Mouse (Mus musculus): ENCODE data around the gene Olfr1052. TPM values are rescaled to one million over a fixed set of nuclear protein-coding genes. Genes with fewer than 3 reads are reported as not detected.

Olfr1052 gene
- not detected in 2 replicates for polyA plus RNA-seq (2015; fragmentation: Nextera tagmentation; extraction: Ambion mirVana)

DNA sequence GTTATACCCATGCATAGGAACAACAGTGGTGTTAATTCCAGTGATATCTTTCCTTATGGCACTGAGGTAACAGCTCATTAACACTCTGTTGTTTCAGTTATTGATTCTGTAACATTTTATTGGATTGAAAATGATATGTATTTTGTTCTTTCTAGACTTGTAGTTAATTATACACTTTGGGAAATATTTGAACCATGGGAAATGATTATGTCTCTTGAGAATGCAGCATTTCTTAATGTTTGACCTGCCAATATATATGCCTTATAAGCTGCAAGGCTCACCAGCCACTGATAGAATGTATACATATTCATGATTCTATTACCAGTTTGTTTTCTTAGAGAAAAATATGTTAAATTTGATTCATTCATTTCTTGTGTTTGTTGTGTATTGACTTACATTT is at the start of gene Olfr1052:
Gene Olfr1052, plus strand, starts transcription at position 301 of the 400 bp plus-strand sequence.

DNA sequence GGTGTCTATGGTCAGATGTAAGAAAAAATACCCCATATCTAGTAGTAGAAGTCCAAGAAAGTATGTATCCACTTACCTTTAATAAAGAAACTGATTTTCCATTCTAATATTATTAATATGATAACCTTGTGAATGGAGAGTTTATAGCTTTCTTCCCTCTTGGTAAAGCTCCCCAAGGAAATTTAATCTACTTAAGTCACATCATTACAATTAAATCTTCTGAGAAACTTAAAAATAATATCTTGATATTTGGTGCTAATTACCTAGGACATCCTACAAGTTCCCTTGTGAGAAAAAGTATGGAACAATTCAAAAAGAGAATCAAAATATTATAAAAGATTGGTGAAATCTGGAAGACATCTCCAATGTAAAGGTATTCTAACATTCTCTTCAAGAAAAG is 34.0 kb upstream of the Olfr1052 start, which contains the start of gene Olfr1049:
Gene Olfr1049, minus strand, starts transcription at position 101 of the 400 bp plus-strand sequence.

DNA sequence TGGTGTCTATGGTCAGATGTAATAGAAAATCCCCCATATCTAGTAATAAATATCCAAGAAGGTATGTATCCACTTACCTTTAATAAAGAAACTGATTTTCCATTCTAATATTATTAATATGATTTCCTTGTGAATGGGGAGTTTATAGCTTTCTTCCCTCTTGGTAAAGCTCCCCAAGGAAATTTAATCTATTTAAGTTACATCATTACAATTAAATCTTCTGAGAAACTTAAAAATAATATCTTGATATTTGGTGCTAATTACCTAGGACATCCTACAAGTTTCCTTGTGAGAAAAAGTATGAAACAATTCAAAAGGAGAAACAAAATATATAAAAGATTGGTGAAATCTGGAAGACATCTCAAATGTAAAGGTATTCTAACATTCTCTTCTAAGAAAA is 13.3 kb upstream of the Olfr1052 start, which contains the start of gene Olfr1051:
Gene Olfr1051, minus strand, starts transcription at position 101 of the 400 bp plus-strand sequence.

DNA sequence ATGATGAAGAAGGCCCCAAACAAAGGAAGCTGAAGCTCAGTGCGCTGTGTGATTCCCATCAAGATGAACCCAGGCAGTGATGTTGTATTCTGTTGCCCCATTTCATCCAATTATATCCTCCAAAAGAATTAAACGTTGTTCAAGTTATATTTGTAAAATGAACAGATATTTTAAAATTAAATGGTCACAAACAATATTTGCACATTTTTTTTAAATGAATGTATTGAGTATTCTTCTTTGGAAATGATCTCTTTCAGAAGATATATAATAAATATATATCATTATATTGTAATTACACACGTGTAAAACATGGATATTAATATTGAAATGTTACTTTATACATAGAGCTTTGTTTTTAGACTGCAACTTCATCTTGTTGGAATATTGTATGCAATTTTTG is 22.9 kb downstream of the Olfr1052 start, which contains the start of gene Olfr1053:
Gene Olfr1053, minus strand, starts transcription at position 101 of the 400 bp plus-strand sequence.

DNA sequence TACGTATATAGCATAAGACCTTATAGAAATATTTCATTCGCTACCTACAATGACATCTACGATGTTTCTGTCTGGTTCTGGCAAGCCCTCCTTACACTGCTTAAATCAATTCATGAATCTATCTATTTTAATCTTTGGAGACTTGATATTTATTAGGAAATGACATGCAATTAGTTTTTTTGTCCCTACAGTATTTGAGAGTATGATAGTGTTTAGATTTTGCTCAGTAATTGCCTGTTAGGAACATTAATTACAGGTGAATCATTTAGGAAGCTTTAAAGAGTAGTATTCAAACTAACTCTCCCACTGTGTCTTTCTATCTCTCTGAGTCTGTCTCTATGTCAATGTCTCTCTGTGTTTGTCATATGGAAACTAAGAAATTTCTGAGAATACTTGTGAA is 43.1 kb downstream of the Olfr1052 start, which contains the start of gene Olfr1054:
Gene Olfr1054, minus strand, starts transcription at position 101 of the 400 bp plus-strand sequence.

Other genes with a start within 250 kb of the Olfr1052 start
- gene Olfr1034, start 246.6 kb upstream of the Olfr1052 start, polyA plus RNA-seq (2015; fragmentation: Nextera tagmentation; extraction: Ambion mirVana), result not detected in 2 replicates
- gene Olfr1036, start 218.5 kb upstream of the Olfr1052 start, polyA plus RNA-seq (2015; fragmentation: Nextera tagmentation; extraction: Ambion mirVana), result not detected in 2 replicates
- not detected in 2 replicates for gene Olfr1037, start 205.1 kb upstream of the Olfr1052 start, polyA plus RNA-seq (2015; fragmentation: Nextera tagmentation; extraction: Ambion mirVana)
- not detected in 2 replicates for gene Olfr1039, start 156.5 kb upstream of the Olfr1052 start, polyA plus RNA-seq (2015; fragmentation: Nextera tagmentation; extraction: Ambion mirVana)
- not detected in 2 replicates for gene Olfr1040, start 145.7 kb upstream of the Olfr1052 start, polyA plus RNA-seq (2015; fragmentation: Nextera tagmentation; extraction: Ambion mirVana)
- gene Olfr1042, start 130.6 kb upstream of the Olfr1052 start, polyA plus RNA-seq (2015; fragmentation: Nextera tagmentation; extraction: Ambion mirVana), result not detected in 2 replicates
- not detected in 2 replicates for gene Olfr1043, start 124.9 kb upstream of the Olfr1052 start, polyA plus RNA-seq (2015; fragmentation: Nextera tagmentation; extraction: Ambion mirVana)
- gene Olfr1044, start 114.6 kb upstream of the Olfr1052 start, polyA plus RNA-seq (2015; fragmentation: Nextera tagmentation; extraction: Ambion mirVana), result not detected in 2 replicates
- gene Olfr52, start 106.8 kb upstream of the Olfr1052 start, polyA plus RNA-seq (2015; fragmentation: Nextera tagmentation; extraction: Ambion mirVana), result not detected in 2 replicates
- gene Olfr1045, start 89.4 kb upstream of the Olfr1052 start, polyA plus RNA-seq (2015; fragmentation: Nextera tagmentation; extraction: Ambion mirVana), result not detected in 2 replicates
- not detected in 2 replicates for gene Olfr1046, start 73.1 kb upstream of the Olfr1052 start, polyA plus RNA-seq (2015; fragmentation: Nextera tagmentation; extraction: Ambion mirVana)
- not detected in 2 replicates for gene Olfr1047, start 61.1 kb upstream of the Olfr1052 start, polyA plus RNA-seq (2015; fragmentation: Nextera tagmentation; extraction: Ambion mirVana)
- gene Olfr1048, start 52.2 kb upstream of the Olfr1052 start, polyA plus RNA-seq (2015; fragmentation: Nextera tagmentation; extraction: Ambion mirVana), result not detected in 2 replicates
- not detected in 2 replicates for gene Olfr1049, start 34.1 kb upstream of the Olfr1052 start, polyA plus RNA-seq (2015; fragmentation: Nextera tagmentation; extraction: Ambion mirVana)
- gene Olfr1051, start 13.4 kb upstream of the Olfr1052 start, polyA plus RNA-seq (2015; fragmentation: Nextera tagmentation; extraction: Ambion mirVana), result not detected in 2 replicates
- gene Olfr1053, start 22.8 kb downstream of the Olfr1052 start, polyA plus RNA-seq (2015; fragmentation: Nextera tagmentation; extraction: Ambion mirVana), result not detected in 2 replicates
- gene Olfr1054, start 43.0 kb downstream of the Olfr1052 start, polyA plus RNA-seq (2015; fragmentation: Nextera tagmentation; extraction: Ambion mirVana), result not detected in 2 replicates
- not detected in 2 replicates for gene Olfr1055, start 57.8 kb downstream of the Olfr1052 start, polyA plus RNA-seq (2015; fragmentation: Nextera tagmentation; extraction: Ambion mirVana)
- not detected in 2 replicates for gene Olfr1056, start 70.0 kb downstream of the Olfr1052 start, polyA plus RNA-seq (2015; fragmentation: Nextera tagmentation; extraction: Ambion mirVana)
- gene Olfr1057, start 85.9 kb downstream of the Olfr1052 start, polyA plus RNA-seq (2015; fragmentation: Nextera tagmentation; extraction: Ambion mirVana), result not detected in 2 replicates
- not detected in 2 replicates for gene Olfr1058, start 96.1 kb downstream of the Olfr1052 start, polyA plus RNA-seq (2015; fragmentation: Nextera tagmentation; extraction: Ambion mirVana)
- gene Olfr1061, start 121.6 kb downstream of the Olfr1052 start, polyA plus RNA-seq (2015; fragmentation: Nextera tagmentation; extraction: Ambion mirVana), result not detected in 2 replicates
- not detected in 2 replicates for gene Olfr1062, start 134.3 kb downstream of the Olfr1052 start, polyA plus RNA-seq (2015; fragmentation: Nextera tagmentation; extraction: Ambion mirVana)
- gene Olfr1065, start 158.1 kb downstream of the Olfr1052 start, polyA plus RNA-seq (2015; fragmentation: Nextera tagmentation; extraction: Ambion mirVana), result not detected in 2 replicates
- not detected in 2 replicates for gene Olfr1066, start 163.8 kb downstream of the Olfr1052 start, polyA plus RNA-seq (2015; fragmentation: Nextera tagmentation; extraction: Ambion mirVana)
- gene Olfr228, start 194.9 kb downstream of the Olfr1052 start, polyA plus RNA-seq (2015; fragmentation: Nextera tagmentation; extraction: Ambion mirVana), result not detected in 2 replicates
- gene Olfr1076, start 216.0 kb downstream of the Olfr1052 start, polyA plus RNA-seq (2015; fragmentation: Nextera tagmentation; extraction: Ambion mirVana), result not detected in 2 replicates

Data from skeletal muscle tissue, postnatal 0 days (tissue).